Mouse (Mus musculus): ENCODE results near the gene Bcl2. TPM values are rescaled to one million over a fixed set of nuclear protein-coding genes. Genes with fewer than 3 reads are reported as not detected.
"Not testable (repeated sequence)": the region's sequence is repeated elsewhere in the genome, so short reads cannot be mapped to it uniquely, and the experiment has no call there.

The Bcl2 gene
- polyA plus RNA-seq, 1 experiment from 2014 or later, result 11.0 TPM

- Histone ChIP-seq H3K9ac (no peak overlapping the region), H3K4me3 (replicated peaks) (no peak overlapping the region), H3K27me3 (no peaks in the 10 kb centered on the region), H3K36me3 (replicated peaks) (no peaks in the 10 kb centered on the region), H3K4me1 (peaks cover 11% of the 10 kb centered on the region; the same call in 1 of the 2 replicates), H3K27ac (no peak overlapping the region), H3K9me3 (no peaks in the 10 kb centered on the region), H3K4me2 (no peak overlapping the region)
- 85% methylated on average over 5 of the region's 5 CpGs for whole genome bisulfite sequencing
- no peak for ATAC-seq (ENCODE audit: low FRiP score)
Measured at GRCm38 (mm10) chr1:106549025-106549424, 165.0 kb downstream of the Bcl2 start.

- Histone ChIP-seq H3K36me3 (replicated peaks) (no peaks in the 10 kb centered on the region), H3K27me3 (no peaks in the 10 kb centered on the region), H3K4me1 (0 out of 2 replicates have a peak, but pooled peaks cover 4% of the 10 kb centered on the region), H3K9me3 (no peaks in the 10 kb centered on the region), H3K9ac (no peak overlapping the region), H3K4me3 (replicated peaks) (no peak overlapping the region), H3K27ac (no peak overlapping the region), H3K4me2 (no peak overlapping the region)
- WGBS, result 69% methylated on average over 6 of the region's 6 CpGs
- no peak for ATAC-seq (ENCODE audit: low FRiP score)
Measured at GRCm38 (mm10) chr1:106544817-106545612, 169.1 kb downstream of the Bcl2 start.

GRCm38 (mm10) chr1:106542731-106543130, 171.3 kb downstream of the Bcl2 start:
- Histone ChIP-seq H3K27ac (no peak overlapping the region), H3K36me3 (replicated peaks) (no peaks in the 10 kb centered on the region), H3K4me1 (0 out of 2 replicates have a peak, but pooled peaks cover 4% of the 10 kb centered on the region), H3K4me3 (replicated peaks) (no peak overlapping the region), H3K27me3 (no peaks in the 10 kb centered on the region), H3K9me3 (no peaks in the 10 kb centered on the region), H3K4me2 (no peak overlapping the region), H3K9ac (no peak overlapping the region)
- ATAC-seq (ENCODE audit: low FRiP score), result no peak
- WGBS, result 47% methylated on average over 5 of the region's 5 CpGs

- Histone ChIP-seq H3K27ac (no peak overlapping the region), H3K36me3 (replicated peaks) (no peaks in the 10 kb centered on the region), H3K9ac (no peak overlapping the region), H3K4me2 (no peak overlapping the region), H3K27me3 (no peaks in the 10 kb centered on the region), H3K4me1 (0 out of 2 replicates have a peak, but pooled peaks cover 4% of the 10 kb centered on the region), H3K4me3 (replicated peaks) (no peak overlapping the region), H3K9me3 (no peaks in the 10 kb centered on the region)
- no peak for ATAC-seq (ENCODE audit: low FRiP score)
- WGBS, result 78% methylated on average over 8 of the region's 8 CpGs
Measured at GRCm38 (mm10) chr1:106541851-106542250, 172.2 kb downstream of the Bcl2 start.

- no peak overlapping the region for H3K4me3 ChIP-seq (replicated peaks)
- H3K4me1 ChIP-seq, result 0 out of 2 replicates have a peak, but pooled peaks cover 4% of the 10 kb centered on the region
- H3K27ac ChIP-seq, result no peak overlapping the region
- WGBS, result 82% methylated on average over 3 of the region's 3 CpGs
- H3K9ac ChIP-seq, result no peak overlapping the region
- no peak for ATAC-seq (ENCODE audit: low FRiP score)
- H3K36me3 ChIP-seq (replicated peaks), result no peaks in the 10 kb centered on the region
- H3K9me3 ChIP-seq, result no peaks in the 10 kb centered on the region
- H3K4me2 ChIP-seq, result no peak overlapping the region
- H3K27me3 ChIP-seq, result no peaks in the 10 kb centered on the region
Measured at GRCm38 (mm10) chr1:106540130-106540529, 173.9 kb downstream of the Bcl2 start.

- H3K27ac ChIP-seq, result no peak overlapping the region
- no peaks in the 10 kb centered on the region for H3K27me3 ChIP-seq
- no peak overlapping the region for H3K9ac ChIP-seq
- no peaks in the 10 kb centered on the region for H3K36me3 ChIP-seq (replicated peaks)
- H3K9me3 ChIP-seq, result no peaks in the 10 kb centered on the region
- WGBS, result 91% methylated on average over 1 of the region's 1 CpGs
- no peak overlapping the region for H3K4me3 ChIP-seq (replicated peaks)
- ATAC-seq (ENCODE audit: low FRiP score), result no peak
- no peak overlapping the region for H3K4me2 ChIP-seq
- 0 out of 2 replicates have a peak, but pooled peaks cover 4% of the 10 kb centered on the region for H3K4me1 ChIP-seq
Measured at GRCm38 (mm10) chr1:106539029-106539428, 175.0 kb downstream of the Bcl2 start.

- not testable (repeated sequence) for H3K27ac ChIP-seq; ATAC-seq (ENCODE audit: low FRiP score); H3K4me3 ChIP-seq (replicated peaks); H3K9me3 ChIP-seq; H3K4me1 ChIP-seq; H3K9ac ChIP-seq; H3K36me3 ChIP-seq (replicated peaks); H3K4me2 ChIP-seq; H3K27me3 ChIP-seq
- WGBS, result 88% methylated on average over 3 of the region's 3 CpGs
Measured at GRCm38 (mm10) chr1:106534835-106535234, 179.2 kb downstream of the Bcl2 start.

- WGBS, result 92% methylated on average over 9 of the region's 9 CpGs
- Histone ChIP-seq H3K36me3 (replicated peaks) (no peaks in the 10 kb centered on the region), H3K27ac (no peak overlapping the region), H3K9me3 (no peaks in the 10 kb centered on the region), H3K9ac (no peak overlapping the region), H3K4me1 (no peaks in the 10 kb centered on the region), H3K27me3 (no peaks in the 10 kb centered on the region), H3K4me2 (no peak overlapping the region), H3K4me3 (replicated peaks) (no peak overlapping the region)
- no peak for ATAC-seq (ENCODE audit: low FRiP score)
Measured at GRCm38 (mm10) chr1:106529570-106529969, 184.5 kb downstream of the Bcl2 start.

GRCm38 (mm10) chr1:106527537-106527936, 186.5 kb downstream of the Bcl2 start:
- H3K27me3 ChIP-seq, result no peaks in the 10 kb centered on the region
- no peak overlapping the region for H3K27ac ChIP-seq
- no peak overlapping the region for H3K4me2 ChIP-seq
- H3K36me3 ChIP-seq (replicated peaks), result no peaks in the 10 kb centered on the region
- no peaks in the 10 kb centered on the region for H3K4me1 ChIP-seq
- WGBS, result 69% methylated on average over 1 of the region's 1 CpGs
- no peak for ATAC-seq (ENCODE audit: low FRiP score)
- no peak overlapping the region for H3K4me3 ChIP-seq (replicated peaks)
- no peaks in the 10 kb centered on the region for H3K9me3 ChIP-seq
- H3K9ac ChIP-seq, result no peak overlapping the region

GRCm38 (mm10) chr1:106526751-106527150, 187.3 kb downstream of the Bcl2 start:
- Histone ChIP-seq H3K27ac (no peak overlapping the region), H3K4me2 (no peak overlapping the region), H3K36me3 (replicated peaks) (no peaks in the 10 kb centered on the region), H3K4me3 (replicated peaks) (no peak overlapping the region), H3K4me1 (no peaks in the 10 kb centered on the region), H3K9me3 (no peaks in the 10 kb centered on the region), H3K27me3 (no peaks in the 10 kb centered on the region), H3K9ac (no peak overlapping the region)
- no peak for ATAC-seq (ENCODE audit: low FRiP score)
- WGBS, result 89% methylated on average over 7 of the region's 7 CpGs

- Histone ChIP-seq H3K27ac (no peak overlapping the region), H3K9ac (no peak overlapping the region), H3K36me3 (replicated peaks) (no peaks in the 10 kb centered on the region), H3K4me2 (no peak overlapping the region), H3K4me3 (replicated peaks) (no peak overlapping the region), H3K27me3 (no peaks in the 10 kb centered on the region), H3K9me3 (no peaks in the 10 kb centered on the region), H3K4me1 (no peaks in the 10 kb centered on the region)
- 86% methylated on average over 3 of the region's 3 CpGs for WGBS
- no peak for ATAC-seq (ENCODE audit: low FRiP score)
Measured at GRCm38 (mm10) chr1:106526112-106526511, 188.0 kb downstream of the Bcl2 start.

GRCm38 (mm10) chr1:106523741-106524140, 190.3 kb downstream of the Bcl2 start:
- no peaks in the 10 kb centered on the region for H3K27me3 ChIP-seq
- no peak for ATAC-seq (ENCODE audit: low FRiP score)
- no peaks in the 10 kb centered on the region for H3K4me1 ChIP-seq
- no peaks in the 10 kb centered on the region for H3K9me3 ChIP-seq
- H3K27ac ChIP-seq, result no peak overlapping the region
- H3K4me2 ChIP-seq, result no peak overlapping the region
- no peak overlapping the region for H3K4me3 ChIP-seq (replicated peaks)
- no peak overlapping the region for H3K9ac ChIP-seq
- H3K36me3 ChIP-seq (replicated peaks), result no peaks in the 10 kb centered on the region
- WGBS, result 86% methylated on average over 6 of the region's 6 CpGs

- Histone ChIP-seq H3K4me1 (no peaks in the 10 kb centered on the region), H3K9ac (no peak overlapping the region), H3K9me3 (no peaks in the 10 kb centered on the region), H3K4me2 (no peak overlapping the region), H3K27me3 (no peaks in the 10 kb centered on the region), H3K4me3 (replicated peaks) (no peak overlapping the region), H3K36me3 (replicated peaks) (no peaks in the 10 kb centered on the region), H3K27ac (no peak overlapping the region)
- WGBS, result 78% methylated on average over 5 of the region's 5 CpGs
- no peak for ATAC-seq (ENCODE audit: low FRiP score)
Measured at GRCm38 (mm10) chr1:106523009-106523408, 191.1 kb downstream of the Bcl2 start.
